Mouse (Mus musculus) limb, embryonic 10.5 days (tissue): ENCODE results near the gene Lamtor5. TPM values are rescaled to one million over a fixed set of nuclear protein-coding genes. Genes with fewer than 3 reads are reported as not detected.

Experiments
- DNase-seq: peaks from one replicate; pipeline ENCODE4 v3.0.0-alpha.2; 2017; ENCODE audit warnings: low spot score
- H3K27ac ChIP-seq: fragments of 300-500 bp; sonication (generic); 2 replicates; pipeline ENCODE4 v1.5.1; 2016; ENCODE audit warnings: mild to moderate bottlenecking
- H3K27me3 ChIP-seq: fragments of 300-500 bp; sonication (generic); 2 replicates; pipeline ENCODE4 v1.6.1; 2016; ENCODE audit warnings: low read depth, mild to moderate bottlenecking; ENCODE audit not compliant: poor library complexity, severe bottlenecking
- H3K36me3 ChIP-seq: fragments of 300-500 bp; sonication (generic); 2 replicates; pipeline ENCODE4 v1.6.1; 2016; ENCODE audit warnings: mild to moderate bottlenecking, moderate library complexity
- H3K4me1 ChIP-seq: fragments of 300-500 bp; sonication (generic); 2 replicates; pipeline ENCODE4 v1.6.1; 2016
- H3K4me3 ChIP-seq: fragments of 300-500 bp; sonication (generic); 2 replicates; pipeline ENCODE4 v1.5.1; 2016; ENCODE audit warnings: mild to moderate bottlenecking, moderate library complexity
- H3K9me3 ChIP-seq: fragments of 300-500 bp; sonication (generic); replicated peaks from 2 replicates; pipeline ENCODE4 v1.6.1; 2016; ENCODE audit warnings: mild to moderate bottlenecking
- WGBS: fragments of 180-500 bp; shearing (Covaris S2); methylation state at CpG from one replicate; pipeline ENCODE4 v1.1.7; 2016; 5-methylcytosine and 5-hydroxymethylcytosine counted together
- polyA plus RNA-seq: library from polyadenylated mRNA; unstranded; fragments of >200 nt; fragmentation: Nextera tagmentation; extraction: Ambion mirVana; gene quantifications from 2 replicates; pipeline ENCODE4 v1.2.1, GENCODE M21; 2016

Gene Lamtor5
- polyA plus RNA-seq, 1 experiment from 2014 or later = 179 TPM

DNA sequence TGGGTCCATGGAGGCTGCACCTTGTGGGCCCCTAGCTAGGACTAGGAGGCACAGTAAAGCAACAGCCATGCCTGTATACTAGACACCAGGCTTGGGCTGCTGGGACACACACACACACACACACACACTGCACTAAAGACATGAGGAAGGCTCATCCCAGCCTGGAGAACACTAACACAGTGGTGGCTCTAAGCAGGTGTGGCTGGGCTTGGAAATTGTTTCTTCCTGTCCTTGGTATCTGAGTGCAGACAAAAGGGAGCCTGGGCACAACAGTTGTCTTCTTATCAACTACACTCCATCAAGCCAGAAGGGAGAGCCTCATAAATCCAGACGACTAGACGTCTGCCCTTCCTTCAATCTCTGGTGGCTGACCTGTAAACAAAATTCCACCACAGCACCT lies 28.3 kb upstream of the Lamtor5 start:
- H3K9me3 ChIP-seq = no peaks in the 10 kb centered on the region
- H3K27ac ChIP-seq = no peak overlapping the region
- H3K4me3 ChIP-seq = no peak overlapping the region
- 24% methylated on average over 2 of the region's 2 CpGs for WGBS
- DNase-seq = no peak
- no peaks in the 10 kb centered on the region for H3K4me1 ChIP-seq
- H3K36me3 ChIP-seq = no peaks in the 10 kb centered on the region
- no peaks in the 10 kb centered on the region for H3K27me3 ChIP-seq

DNA sequence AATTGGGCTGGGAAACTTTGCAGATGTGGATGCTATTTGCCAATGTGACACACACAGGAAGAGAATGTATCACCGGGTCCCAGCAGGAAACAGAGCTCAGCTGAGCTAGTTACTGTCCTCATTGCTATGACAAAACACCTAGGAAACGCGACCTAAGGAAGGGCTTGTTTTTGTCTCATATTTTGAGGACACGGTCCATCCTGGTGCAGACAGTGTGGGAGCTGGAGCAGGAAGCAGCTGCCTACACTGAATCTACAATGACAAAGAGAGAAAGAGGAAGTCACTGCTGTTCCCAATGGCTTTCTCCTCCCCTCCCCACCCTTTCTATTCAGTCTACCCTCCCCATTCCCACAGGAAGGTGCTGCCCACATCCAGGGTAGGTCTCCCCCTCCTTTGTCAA lies 26.6 kb upstream of the Lamtor5 start:
- Histone ChIP-seq H3K27me3 (no peaks in the 10 kb centered on the region), H3K27ac (no peak overlapping the region), H3K36me3 (no peaks in the 10 kb centered on the region), H3K4me1 (peaks cover 5% of the 10 kb centered on the region), H3K4me3 (no peak overlapping the region), H3K9me3 (no peaks in the 10 kb centered on the region)
- DNase-seq = no peak
- WGBS = 77% methylated on average over 4 of the region's 4 CpGs

DNA sequence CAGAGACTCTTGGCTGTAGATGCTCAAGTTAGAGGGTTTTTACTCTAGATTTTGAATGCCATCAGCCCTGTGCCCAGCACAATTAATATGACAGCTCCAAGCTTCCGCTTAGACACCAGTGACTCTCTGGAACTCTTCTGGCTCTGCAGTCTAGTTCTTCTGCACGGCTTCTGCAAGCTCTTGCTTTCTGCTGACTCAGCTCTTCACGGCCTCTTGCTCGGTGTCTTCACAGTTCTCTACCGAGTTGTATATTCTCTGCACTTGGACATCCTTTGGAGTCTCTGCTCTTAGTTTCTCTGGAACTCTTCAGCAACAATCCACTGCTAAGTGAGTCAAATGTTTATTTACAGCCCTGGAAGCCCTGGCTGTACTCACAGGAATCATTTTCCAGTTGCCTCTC lies 24.7 kb upstream of the Lamtor5 start:
- Histone ChIP-seq H3K36me3 (no peaks in the 10 kb centered on the region), H3K4me3 (no peak overlapping the region), H3K4me1 (peaks cover 5% of the 10 kb centered on the region), H3K27ac (no peak overlapping the region), H3K27me3 (no peaks in the 10 kb centered on the region), H3K9me3 (no peaks in the 10 kb centered on the region)
- 78% methylated on average over 5 of the region's 5 CpGs for WGBS
- no peak for DNase-seq

DNA sequence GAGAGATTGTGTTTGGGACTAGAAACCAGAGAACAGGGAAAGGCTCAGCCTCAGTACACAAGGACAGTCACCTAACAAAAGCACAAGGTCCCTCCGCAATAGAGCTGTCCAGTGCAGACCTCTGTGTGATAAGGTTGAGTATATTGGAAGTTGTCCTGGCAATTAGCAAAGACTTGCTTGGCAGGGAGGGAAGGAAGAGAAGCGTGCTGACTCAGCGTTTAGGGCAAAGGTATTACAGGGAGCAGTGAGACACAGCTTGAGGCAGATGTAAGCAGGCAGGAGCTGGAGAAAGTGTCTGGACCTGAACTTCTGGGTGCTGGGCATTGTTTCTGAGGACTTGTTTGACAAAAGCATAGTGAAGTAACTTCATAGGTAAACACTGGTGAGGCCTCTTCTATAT lies 22.7 kb upstream of the Lamtor5 start:
- no peak for DNase-seq
- no peaks in the 10 kb centered on the region for H3K27me3 ChIP-seq
- H3K4me1 ChIP-seq = peaks cover 12% of the 10 kb centered on the region
- no peak overlapping the region for H3K27ac ChIP-seq
- WGBS = 84% methylated on average over 3 of the region's 3 CpGs
- H3K9me3 ChIP-seq = no peaks in the 10 kb centered on the region
- H3K36me3 ChIP-seq = no peaks in the 10 kb centered on the region
- no peak overlapping the region for H3K4me3 ChIP-seq

GRCm38 (mm10) chr3:107256724-107257123 lies 21.9 kb upstream of the Lamtor5 start:
- no peak for DNase-seq
- no peaks in the 10 kb centered on the region for H3K36me3 ChIP-seq
- WGBS = 58% methylated on average over 7 of the region's 7 CpGs
- H3K27me3 ChIP-seq = no peaks in the 10 kb centered on the region
- no peaks in the 10 kb centered on the region for H3K9me3 ChIP-seq
- peaks cover 19% of the 10 kb centered on the region for H3K4me1 ChIP-seq
- H3K27ac ChIP-seq = no peak overlapping the region
- no peak overlapping the region for H3K4me3 ChIP-seq

- Histone ChIP-seq H3K9me3 (no peaks in the 10 kb centered on the region), H3K4me1 (peaks cover 21% of the 10 kb centered on the region), H3K27ac (no peak overlapping the region), H3K36me3 (no peaks in the 10 kb centered on the region), H3K27me3 (no peaks in the 10 kb centered on the region), H3K4me3 (no peak overlapping the region)
- 76% methylated on average over 5 of the region's 5 CpGs for WGBS
- DNase-seq = no peak
These were observed 20.7 kb upstream of the Lamtor5 start for GRCm38 (mm10) chr3:107257924-107258323.

DNA sequence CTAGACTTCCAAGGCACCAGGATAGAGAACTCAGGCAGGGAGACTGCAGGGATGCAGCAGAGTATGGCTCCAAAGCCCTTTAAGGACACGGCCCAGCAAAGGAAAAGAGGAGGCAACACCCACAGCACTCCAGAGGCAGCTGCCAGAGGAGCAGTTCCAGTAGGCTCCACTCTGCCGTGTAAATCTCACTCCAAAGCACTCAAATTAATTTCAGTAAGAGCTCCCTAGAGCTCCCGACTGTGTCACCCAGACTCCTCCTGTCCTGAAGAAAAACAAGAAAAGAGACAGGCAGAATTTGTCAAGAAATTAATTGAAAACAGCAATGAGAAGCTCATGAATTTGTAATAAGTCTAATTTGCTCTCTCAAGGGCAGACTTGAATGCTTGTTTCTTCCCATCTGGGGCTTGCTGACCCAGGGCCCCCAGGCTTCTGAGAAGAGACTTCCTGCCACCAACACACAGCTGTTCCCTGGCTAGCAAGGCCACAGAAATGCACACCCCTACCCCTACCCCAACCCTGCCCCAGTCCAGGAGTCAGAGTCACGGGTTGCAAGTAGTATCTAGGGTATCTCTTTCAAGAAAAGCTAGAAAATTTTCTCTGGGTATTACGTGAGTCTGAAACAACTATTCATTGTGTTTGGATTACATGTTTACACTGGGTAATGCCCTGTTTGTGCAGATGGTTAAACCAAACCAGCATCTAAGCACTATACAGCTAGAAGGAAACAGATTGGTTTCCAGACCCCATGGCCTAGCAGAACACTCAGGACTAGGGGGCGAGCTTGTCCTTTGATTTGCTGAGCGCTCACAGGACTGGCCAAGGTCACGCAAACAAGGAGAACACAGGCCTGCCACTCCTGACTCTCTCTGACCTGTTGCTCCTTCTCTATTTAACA lies 17.5 kb upstream of the Lamtor5 start:
- Histone ChIP-seq H3K27ac (peak overlapping the region; percentile 76), H3K4me1 (peaks cover 21% of the 10 kb centered on the region), H3K4me3 (no peak overlapping the region), H3K36me3 (no peaks in the 10 kb centered on the region), H3K9me3 (no peaks in the 10 kb centered on the region), H3K27me3 (no peaks in the 10 kb centered on the region)
- WGBS = 45% methylated on average over 8 of the region's 8 CpGs
- no peak for DNase-seq

DNA sequence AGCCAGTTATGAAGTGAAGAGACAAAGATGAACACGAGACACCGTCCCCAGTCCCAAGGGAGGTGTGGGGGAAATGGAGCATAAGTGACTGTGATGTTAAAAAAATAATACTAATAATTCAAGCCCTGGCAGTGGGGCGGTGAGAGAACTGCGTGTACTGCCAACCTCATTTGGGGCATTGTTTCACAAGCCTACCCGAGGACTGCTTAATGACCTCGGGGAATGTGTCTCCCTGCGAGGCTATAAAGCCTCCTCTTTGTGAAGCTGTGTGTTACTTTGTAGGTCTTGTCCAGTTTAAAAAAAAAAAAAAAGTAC lies 16.9 kb upstream of the Lamtor5 start:
- Histone ChIP-seq H3K27me3 (no peaks in the 10 kb centered on the region), H3K27ac (0 out of 2 replicates have a peak overlapping the region, but pooled peaks have one; percentile 76), H3K9me3 (no peaks in the 10 kb centered on the region), H3K4me1 (peaks cover 17% of the 10 kb centered on the region), H3K4me3 (no peak overlapping the region), H3K36me3 (no peaks in the 10 kb centered on the region)
- no peak for DNase-seq
- 50% methylated on average over 7 of the region's 7 CpGs for WGBS

DNA sequence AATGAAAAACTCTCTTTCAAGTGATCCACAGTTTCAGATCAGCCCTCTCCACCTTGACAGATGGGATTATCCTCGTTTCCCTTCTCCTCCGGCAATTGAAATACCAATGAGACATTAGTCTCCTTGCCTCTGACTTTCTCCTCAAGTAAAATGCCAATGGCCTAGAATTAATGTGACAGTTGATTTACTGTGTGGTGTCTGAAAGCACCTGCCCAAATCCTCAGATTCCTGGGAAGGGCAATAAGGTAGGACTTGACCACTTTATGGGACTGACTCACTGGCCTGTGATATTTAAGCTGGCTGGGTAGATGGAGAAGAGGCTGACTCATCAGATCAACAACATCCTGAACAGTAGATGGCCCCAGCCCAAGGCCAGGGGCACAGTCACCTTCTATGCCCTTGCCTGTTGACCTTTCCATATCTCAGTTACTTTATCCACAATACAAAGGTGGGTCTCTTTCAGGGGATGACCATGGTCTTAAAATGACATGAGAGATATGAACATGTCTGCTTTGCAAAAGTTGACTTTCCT lies 11.8 kb upstream of the Lamtor5 start:
- H3K27me3 ChIP-seq = no peaks in the 10 kb centered on the region
- H3K27ac ChIP-seq = no peak overlapping the region
- H3K4me1 ChIP-seq = peaks cover under 1% of the 10 kb centered on the region
- H3K9me3 ChIP-seq = no peaks in the 10 kb centered on the region
- H3K36me3 ChIP-seq = no peaks in the 10 kb centered on the region
- 56% methylated on average over 2 of the region's 2 CpGs for WGBS
- no peak overlapping the region for H3K4me3 ChIP-seq
- DNase-seq = no peak

- WGBS = 92% methylated on average over 3 of the region's 3 CpGs
- H3K27me3 ChIP-seq = peaks cover 7% of the 10 kb centered on the region; the same call in 1 of the 2 replicates
- H3K9me3 ChIP-seq = no peaks in the 10 kb centered on the region
- H3K36me3 ChIP-seq = no peaks in the 10 kb centered on the region
- no peak for DNase-seq
- H3K4me3 ChIP-seq = no peak overlapping the region
- no peak overlapping the region for H3K27ac ChIP-seq
- H3K4me1 ChIP-seq = no peaks in the 10 kb centered on the region
These were observed 6.2 kb upstream of the Lamtor5 start for GRCm38 (mm10) chr3:107272433-107272832.

DNA sequence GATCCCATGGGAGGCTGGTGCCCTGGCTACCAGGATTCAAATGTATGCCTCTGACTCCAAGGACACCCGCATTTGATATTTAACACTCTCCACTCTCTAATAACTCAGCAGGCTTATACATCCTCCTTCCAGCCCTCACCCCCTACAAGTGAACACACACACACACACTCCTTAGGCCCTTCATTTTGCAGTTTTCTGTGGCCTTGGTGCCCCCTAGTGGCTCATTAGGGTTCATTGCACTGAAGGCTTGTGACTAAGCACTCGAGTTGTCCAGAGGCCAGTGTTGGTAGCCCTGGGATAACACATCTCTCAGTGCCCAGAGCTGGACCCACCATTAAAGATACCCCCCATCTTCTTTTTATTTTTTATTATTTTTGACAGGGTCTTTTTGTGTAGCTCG lies 4.8 kb upstream of the Lamtor5 start:
- no peak overlapping the region for H3K27ac ChIP-seq
- H3K9me3 ChIP-seq = no peaks in the 10 kb centered on the region
- H3K27me3 ChIP-seq = peaks cover 7% of the 10 kb centered on the region; the same call in 1 of the 2 replicates
- H3K4me3 ChIP-seq = no peak overlapping the region
- peak; percentile 66 for DNase-seq
- 11% methylated on average over 3 of the region's 3 CpGs for WGBS
- no peaks in the 10 kb centered on the region for H3K36me3 ChIP-seq
- H3K4me1 ChIP-seq = peaks cover 7% of the 10 kb centered on the region

GRCm38 (mm10) chr3:107275351-107275750 lies 3.3 kb upstream of the Lamtor5 start:
- H3K27me3 ChIP-seq = peaks cover 7% of the 10 kb centered on the region; the same call in 1 of the 2 replicates
- DNase-seq = no peak
- no peaks in the 10 kb centered on the region for H3K36me3 ChIP-seq
- H3K4me1 ChIP-seq = peaks cover 18% of the 10 kb centered on the region
- H3K9me3 ChIP-seq = no peaks in the 10 kb centered on the region
- 71% methylated on average over 5 of the region's 5 CpGs for WGBS
- H3K4me3 ChIP-seq = no peak overlapping the region
- H3K27ac ChIP-seq = no peak overlapping the region

- peaks cover 7% of the 10 kb centered on the region; the same call in 1 of the 2 replicates for H3K27me3 ChIP-seq
- no peaks in the 10 kb centered on the region for H3K9me3 ChIP-seq
- H3K4me3 ChIP-seq = no peak overlapping the region
- H3K4me1 ChIP-seq = peaks cover 22% of the 10 kb centered on the region
- 56% methylated on average over 4 of the region's 4 CpGs for WGBS
- DNase-seq = no peak
- no peaks in the 10 kb centered on the region for H3K36me3 ChIP-seq
- H3K27ac ChIP-seq = no peak overlapping the region
These were observed 2.7 kb upstream of the Lamtor5 start for GRCm38 (mm10) chr3:107275996-107276395.
